Mouse (Mus musculus) inflammation-experienced regulatory T-cells, adult 6 months (primary cell): ENCODE results near the gene Actl6b. TPM values are rescaled to one million over a fixed set of nuclear protein-coding genes. Genes with fewer than 3 reads are reported as not detected.

Experiments
- ATAC-seq: one replicate; pipeline ENCODE4 v1.8.0; 2017
- polyA plus RNA-seq, 3 experiments: library from polyadenylated mRNA; unstranded; fragments of 100-300 nt; shearing (Covaris generic); gene quantifications; one replicate each; pipeline ENCODE4 v1.2.1; 2017

Actl6b gene
- not detected for polyA plus RNA-seq

DNA sequence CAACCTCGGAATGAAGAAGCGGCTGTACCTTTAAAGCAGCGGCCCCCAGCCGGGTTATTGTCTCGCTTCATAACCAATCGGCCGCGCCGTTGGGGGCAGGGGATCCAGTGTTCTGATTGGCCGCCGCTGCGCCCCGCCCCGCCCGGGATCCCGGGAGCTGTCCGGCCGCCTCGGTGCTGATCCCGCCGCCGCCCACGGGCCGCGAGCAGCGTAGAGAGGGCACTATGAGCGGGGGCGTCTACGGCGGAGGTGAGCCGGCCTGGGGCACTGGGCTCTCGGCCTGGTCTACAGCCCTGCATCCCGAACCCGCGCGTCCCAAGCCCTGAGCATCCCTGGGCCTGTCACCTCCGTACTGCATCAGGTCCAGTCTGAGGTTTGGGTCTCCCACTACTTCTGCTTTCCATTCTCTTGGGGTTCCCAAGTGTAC lies at the start of gene Actl6b:
TSS of gene Actl6b (plus strand) at position 107 of the 427 bp plus-strand sequence.
- no peak for ATAC-seq

DNA sequence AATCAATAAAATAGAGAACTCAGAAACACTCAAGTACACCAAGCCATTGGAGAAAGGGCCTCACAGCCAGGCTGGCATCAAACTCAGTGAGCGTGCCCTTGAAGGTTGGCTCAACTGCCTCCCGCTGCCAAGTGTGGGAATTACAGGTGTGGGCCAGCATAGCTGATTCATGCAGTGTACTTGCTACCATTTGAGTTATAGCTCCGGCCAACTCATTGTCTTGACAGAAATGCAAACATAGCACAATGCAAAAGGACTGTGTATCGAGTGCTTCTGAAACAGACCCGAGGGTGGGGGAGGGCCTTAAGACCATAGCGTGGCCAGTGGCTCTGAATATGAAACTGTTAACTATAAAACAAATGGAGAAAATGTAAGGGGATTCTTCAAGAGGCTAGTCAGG lies 49.3 kb upstream of the Actl6b start:
- ATAC-seq = no peak

DNA sequence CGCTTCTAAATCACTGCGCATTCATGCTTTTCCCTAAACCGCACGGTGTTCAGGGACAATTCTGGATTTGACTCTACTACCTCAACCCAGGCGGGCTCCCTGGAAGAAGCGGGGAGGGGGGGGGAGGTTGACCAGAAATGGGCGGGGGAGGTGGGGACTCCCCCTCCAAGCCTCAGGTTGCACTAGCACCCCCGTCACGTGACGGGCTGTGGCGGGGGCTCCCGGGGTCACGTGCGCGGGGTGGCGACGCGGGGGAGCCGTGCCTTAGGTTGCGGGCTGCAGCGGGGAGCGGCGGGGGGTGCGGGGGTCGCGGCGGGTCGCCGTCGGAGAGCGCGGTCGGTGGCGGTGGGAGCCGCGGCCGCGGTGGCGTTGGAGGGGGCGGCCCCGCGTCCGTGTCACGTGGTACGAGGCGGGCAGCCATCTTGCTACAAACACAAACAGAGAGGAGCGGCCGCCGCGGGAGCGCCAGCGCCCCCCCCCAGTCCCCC lies 43.3 kb upstream of the Actl6b start:
- peak; percentile 65 for ATAC-seq

DNA sequence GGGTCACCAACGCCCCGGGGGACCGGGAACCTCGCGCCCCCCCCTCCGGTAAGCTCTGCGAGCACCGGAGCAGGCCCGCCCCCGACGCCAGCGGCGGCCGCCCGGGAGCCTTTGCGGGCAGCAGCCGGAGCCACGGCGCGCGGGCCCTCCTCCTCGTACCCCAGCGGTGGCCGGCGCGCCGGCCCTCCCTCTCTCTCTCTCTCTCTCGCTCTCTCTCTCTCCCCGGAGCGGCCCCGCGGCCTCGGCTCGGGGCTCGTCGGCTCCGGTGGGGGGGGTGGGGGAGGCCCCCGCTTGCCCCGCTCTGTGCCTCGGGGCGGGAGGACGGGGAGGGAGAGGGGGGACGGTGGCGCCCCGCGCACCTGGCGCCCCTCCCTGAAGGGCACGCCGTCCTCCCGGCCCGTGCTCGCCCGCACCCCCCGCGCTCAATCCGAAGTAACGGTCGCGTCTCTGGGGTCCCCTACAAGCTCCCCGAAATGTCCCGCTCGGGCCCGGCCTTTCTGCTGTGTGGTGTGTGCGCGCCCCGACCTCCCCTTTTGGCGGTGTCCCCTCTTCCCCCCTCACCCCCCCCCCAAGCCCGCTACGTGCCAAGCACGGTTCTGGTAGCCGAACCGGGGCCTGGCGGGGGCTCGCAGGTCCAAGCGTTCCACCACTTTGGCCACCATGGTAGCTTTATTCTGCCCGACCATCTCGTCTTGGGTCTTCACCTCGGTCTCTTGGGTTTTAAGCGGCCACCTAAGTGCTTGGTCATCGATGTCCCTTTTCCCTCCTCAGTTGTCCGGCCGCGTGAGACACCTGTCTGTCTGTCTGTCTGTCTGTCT lies 42.5 kb upstream of the Actl6b start:
- ATAC-seq = no peak

DNA sequence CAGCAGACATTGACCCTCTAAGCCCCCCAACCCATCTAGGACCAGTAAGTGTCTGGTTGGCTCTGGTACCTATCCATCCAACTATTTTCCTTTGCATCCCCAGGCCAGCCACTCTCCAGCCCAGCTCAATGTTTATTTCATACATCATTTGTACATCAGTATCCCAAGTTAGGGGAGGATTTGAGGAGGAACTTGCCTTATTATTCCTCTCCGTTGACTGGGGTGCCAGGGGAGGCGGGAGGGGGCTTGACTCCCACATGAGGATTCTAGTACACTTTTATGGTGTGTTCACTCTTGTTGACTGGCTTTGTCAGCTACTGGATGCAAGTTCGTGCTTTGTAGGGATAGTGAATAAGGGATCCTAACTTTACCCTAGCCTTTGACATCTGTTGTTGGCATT lies 41.6 kb upstream of the Actl6b start:
- no peak for ATAC-seq

DNA sequence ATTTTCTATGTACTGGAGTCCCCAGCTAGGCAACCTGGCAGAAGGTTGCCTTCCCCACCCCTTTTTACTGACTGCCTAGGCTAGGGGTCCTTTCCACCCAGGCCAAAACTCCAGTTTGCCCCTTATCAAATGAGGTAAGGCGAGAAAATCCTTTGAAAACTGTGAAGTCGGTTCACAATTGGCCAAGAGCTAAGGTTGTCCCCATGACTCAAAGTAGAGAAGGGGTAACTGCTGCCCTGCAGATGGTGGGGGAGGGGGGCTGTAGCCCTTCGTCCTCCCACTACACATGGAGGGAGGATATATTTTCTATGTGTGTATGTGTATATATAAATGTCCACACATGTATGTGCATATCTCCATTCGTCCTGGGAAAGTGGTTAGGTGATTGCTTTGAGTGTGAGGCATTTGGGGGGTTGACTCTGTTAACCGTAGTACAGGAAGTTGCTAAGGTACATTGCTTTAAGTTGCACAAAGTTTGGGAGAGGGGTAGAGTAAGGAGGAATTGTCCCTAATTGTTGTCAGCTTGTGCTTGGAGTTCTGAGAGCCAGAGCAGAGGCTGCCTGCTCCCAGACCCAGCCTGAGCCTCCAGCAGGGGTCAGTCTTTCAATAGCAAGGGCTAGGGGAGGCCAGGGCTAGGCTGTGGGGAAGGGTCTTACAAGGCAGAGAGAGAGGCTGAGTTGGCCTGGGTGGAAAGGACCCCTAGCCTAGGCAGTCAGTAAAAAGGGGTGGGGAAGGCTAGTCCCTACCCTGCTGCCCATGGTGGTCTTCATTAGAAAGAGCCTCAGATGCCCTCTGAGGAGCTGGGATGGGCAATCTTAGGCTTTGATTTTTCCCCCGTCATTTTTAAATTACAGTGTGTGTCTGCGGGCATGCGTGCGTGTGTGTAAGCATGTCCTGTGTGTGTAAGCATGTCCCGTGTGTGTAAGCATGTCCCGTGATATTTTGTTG lies 40.2 kb upstream of the Actl6b start:
- ATAC-seq = no peak

DNA sequence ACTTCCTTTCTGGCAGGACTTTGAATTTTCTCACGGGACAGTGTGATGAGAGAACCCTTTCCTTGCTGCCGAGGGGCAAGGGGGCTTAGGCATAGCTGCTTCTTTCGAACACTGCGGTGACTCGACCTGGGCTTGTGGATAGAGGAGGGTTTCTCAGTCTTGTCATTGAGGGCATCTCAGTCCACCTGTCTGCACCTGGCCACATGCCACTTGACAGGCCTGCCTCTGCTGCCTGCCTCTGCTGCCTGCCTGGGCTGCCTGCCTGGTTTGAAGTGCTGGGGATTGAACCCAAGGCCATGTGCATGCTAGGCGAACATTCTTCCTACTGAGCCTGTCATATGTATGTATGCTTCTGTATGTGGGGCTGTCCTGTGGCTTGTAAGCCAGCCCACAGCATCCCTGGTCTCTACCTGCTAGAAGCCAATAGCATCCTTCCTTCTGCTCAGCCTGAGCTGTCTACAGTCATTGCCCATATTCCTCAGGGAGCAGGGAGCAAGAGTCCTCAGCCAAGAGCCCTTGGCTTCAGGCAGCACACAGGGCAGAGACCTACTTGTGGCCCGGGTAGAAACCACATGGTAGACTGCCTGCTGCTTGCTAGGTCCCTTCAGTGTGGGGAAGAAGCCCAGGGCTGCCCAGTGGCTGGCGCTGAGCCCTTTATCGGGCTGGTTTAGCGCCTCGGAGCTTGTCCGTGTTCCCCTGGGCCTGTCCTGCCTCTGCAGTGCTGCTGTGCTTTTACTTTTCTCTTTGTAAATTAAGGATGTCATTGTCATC lies 39.2 kb upstream of the Actl6b start:
- no peak for ATAC-seq

DNA sequence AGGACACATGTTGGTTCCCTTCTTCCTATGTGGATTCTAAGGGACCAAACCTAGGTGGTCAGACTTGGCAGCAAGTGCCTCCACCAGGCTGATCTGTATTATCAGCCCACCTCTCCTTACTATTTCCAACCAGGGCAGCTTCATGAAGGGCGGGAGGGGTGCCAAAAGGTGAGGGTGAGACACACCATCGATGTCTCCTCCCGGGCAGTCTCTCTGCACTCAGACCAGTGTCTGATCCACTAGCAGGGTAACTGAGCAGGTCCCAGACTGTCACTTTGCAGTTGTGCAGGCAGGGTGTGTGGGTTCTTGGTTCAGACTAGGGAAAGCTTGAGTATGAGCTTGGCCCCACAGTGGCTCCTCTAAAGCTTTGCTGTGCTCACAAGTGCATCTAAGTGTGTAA lies 38.5 kb upstream of the Actl6b start:
- no peak for ATAC-seq

DNA sequence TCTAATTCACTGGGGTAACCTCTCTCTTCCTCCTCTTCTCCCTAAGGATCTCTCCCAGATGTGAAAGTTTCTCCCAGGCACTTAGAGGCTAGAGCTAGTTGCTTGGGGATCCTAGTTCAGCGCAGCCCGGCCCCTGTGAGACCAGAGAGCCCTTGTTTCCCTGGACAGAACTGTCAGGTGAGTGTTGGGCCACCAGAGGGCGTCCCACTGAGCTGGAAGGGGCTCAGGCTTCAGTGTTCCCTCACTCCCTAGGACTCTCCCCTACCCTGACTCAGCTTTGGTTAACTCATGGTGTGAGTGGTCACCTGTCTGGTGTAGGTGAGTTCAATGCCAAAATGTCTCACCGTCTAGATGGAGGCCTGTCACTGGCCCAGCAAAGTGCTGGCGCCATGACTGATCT lies 34.9 kb upstream of the Actl6b start, which contains the start of gene Gigyf1:
TSS of gene Gigyf1 (plus strand) at position 113 of the 400 bp plus-strand sequence.
- ATAC-seq = no peak

DNA sequence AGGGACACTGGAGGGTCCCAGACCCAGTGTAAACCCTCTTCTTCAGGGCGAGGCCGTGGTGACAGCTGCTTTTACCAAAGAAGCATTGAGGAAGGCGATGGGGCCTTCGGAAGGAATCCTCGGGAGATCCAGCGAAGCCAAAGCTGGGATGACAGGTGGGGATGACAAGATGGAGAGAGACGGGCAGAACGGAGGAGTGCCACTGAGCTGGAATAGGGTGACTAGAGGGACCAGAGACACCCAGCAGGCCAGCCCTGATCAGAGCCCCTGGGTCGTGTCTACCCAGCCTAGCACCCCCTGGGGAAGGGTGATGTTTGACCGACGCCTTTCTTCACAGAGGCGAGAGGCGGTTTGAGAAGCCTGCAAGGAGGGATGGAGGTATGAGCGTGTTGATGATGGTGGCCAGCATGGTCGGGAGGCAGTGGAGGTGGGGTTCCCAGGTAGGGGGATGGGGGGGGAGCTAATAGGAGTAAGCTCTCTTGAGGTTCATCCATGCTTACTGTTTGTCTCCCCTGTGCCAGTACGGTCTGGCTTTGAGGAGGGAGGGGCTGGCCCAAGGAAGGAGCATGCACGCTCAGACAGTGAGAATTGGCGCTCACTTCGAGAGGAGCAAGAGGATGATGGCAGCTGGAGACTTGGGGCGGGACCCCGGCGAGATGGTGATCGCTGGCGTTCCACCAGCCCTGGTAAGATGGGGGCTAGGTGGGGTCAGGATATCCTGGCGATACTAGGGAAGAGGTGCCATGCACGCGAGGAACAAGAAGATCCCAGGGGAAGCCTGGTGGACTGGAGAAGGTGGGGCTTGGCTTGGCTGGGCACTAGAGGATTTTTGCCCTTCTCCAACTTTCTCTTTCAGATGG lies 33.4 kb upstream of the Actl6b start:
- ATAC-seq = no peak

DNA sequence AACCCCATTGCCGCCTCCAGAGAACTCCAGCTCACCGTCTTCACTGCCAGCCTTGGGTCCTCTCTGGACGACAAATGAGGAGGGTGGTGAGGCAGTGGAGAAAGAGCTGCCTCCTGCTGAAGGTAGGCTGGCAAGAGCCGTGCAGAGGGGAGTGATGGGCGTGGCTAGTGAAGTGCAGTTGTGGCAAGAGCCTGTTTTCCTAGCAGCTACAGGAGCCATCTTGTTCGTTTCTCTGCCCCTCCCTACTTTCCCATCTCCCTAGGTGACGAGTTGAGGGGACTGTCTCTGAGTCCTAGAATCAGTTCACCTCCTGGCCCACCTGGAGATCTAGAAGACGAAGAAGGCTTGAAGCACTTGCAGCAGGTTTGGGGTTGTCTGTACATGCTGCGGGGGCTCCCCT lies 31.5 kb upstream of the Actl6b start:
- ATAC-seq = no peak

DNA sequence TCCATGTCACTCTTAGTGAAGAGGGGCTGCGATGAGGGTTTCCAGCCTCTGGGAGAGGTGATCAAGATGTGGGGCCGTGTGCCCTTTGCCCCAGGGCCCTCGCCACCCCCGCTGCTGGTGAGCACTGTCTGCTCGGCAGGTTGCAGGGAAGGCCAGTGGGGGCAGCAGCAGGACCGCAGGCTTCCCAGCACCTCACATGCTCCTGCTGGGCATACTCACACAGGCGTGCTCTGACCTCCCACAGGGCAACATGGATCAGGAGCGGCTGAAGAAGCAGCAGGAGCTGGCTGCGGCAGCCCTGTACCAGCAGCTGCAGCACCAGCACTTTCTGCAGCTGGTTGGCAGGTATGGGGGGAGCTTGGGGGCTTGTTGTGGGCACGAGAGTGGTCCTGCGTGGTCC lies 30.6 kb upstream of the Actl6b start:
- no peak for ATAC-seq

DNA sequence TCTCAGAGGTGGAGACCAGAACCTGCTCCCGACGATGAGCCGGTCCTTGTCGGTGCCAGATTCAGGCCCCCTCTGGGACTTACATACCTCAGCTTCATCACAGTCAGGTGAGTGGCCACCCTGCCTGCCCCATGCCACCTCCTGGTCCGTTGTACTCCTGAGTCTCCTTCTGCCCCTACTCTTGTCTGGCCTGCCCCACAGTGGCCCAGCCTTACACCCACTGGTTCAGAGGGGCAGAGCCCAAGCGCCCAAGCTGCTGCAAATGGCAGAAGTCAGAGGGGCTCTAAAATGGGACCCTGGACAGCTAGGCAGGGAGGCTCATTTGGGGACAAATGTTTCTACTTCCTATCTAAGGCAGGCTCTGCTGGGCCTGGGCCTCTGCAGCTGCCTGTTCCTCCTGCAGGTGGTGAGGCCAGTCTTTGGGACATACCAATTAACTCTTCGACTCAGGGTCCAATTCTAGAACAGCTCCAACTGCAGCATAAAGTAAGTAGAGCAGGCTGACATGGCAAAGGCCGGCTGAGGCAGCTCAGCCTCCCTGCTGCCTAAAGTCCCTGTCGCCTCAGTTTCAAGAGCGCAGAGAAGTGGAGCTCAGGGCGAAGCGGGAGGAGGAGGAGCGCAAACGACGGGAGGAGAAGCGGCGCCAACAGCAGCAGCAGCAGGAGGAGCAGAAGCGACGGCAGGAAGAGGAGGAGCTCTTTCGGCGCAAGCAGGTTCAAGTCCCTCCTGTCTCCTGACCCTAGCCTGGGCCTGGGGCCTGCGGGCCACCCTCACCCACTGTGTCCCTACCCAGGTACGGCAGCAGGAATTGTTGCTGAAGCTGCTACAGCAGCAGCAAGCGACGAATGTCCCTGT lies 29.7 kb upstream of the Actl6b start:
- no peak for ATAC-seq

DNA sequence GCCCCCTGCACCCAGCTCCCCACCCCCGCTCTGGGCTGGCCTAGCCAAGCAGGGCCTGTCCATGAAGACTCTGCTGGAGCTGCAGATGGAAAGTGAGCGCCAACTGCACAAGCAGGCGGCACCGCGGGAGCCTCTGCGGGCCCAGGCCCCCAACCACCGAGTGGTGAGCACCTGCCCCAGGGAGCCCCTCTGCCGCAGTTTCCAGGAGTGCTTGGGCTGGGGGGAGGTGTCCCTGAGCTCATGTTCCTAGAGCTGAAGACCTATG lies 29.1 kb upstream of the Actl6b start:
- no peak for ATAC-seq

DNA sequence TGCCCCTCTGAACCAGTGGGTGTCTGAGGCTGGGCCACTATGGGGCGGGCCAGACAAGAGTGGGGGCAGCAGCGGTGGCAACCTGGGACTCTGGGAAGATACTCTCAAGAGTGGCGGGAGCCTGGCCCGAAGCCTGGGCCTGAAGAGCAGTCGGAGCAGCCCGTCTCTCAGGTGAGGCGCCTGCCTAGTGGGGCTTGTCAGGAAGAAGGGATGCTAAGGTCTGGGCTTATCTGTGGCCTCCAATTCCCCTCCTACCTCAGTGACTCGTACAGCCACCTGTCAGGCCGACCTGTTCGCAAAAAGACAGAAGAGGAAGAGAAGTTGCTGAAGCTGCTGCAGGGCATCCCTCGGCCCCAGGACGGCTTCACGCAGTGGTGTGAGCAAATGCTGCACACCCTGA lies 28.6 kb upstream of the Actl6b start:
- ATAC-seq = no peak

DNA sequence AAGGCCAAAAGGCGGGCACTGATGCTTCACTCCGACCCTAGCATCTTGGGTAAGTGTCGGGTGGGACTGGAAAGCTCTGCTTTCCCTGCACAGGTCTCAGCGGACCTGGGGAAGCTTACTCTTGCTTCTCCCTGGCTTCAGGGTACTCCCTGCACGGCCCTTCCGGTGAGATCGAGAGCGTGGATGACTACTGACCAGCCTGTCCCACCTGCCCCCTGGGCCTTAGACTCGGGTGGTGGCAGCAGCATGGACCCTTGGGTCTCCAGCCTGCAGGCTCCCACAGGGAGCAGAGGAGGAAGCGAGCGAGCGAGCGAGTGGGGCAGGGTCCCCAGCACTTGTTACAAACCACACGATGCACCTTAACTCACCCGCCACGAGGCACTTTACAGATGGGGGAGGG lies 27.8 kb upstream of the Actl6b start:
- no peak for ATAC-seq

DNA sequence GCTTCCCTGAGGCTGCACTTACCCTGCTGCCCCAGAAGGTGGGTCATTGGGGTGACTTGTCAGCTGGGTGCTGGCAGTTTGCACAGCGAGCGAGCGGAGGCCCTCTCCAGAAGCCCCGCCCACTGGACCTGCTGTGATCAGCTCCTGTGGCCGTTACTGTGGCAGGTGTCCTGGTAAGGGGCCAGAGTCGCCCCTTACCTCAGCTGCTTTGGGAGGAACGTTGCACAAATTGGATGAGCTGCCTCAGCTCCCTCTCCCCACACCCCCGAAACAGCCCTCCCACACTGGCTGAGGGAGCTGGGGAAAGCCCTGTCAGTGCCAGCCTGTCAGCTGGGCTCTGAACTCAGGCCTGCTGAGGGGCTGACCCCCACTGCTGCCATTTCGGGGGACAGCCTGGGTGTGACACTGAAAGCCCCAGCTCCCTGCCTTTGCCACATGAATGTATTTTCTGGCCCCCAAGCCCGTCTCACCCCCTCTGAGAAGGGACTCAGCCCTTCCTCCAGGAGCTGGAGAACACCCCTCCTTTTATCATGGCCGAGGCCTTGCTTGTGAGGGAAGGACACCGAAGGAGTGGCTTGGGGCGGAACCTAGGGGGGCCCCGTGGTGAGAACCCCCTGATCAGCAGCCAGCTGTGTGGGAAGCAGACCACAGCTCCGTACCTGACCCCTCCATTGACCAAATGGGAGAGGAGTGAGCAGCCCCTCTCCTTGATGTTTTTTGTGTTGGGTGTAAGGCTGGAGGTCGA lies 27.0 kb upstream of the Actl6b start:
- ATAC-seq = no peak

DNA sequence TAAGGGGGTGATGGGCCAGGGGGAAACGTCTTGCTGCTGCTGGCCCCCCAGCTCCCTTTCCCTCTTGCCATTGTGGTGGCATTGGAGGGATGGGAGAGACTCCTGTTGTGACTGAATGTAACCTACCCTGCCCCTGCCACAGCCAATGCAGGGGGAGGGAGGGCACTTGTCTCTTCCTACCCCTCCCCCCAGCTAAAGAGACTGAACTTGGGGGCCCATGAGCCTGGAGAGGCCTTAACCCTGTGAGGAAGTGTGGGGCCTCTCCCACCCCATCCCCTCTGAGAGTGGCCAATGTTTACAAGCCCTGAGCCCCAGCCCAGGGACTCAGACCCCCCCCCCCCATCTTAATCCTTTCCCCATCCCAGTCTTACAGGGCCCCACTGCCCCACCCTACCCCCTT lies 25.9 kb upstream of the Actl6b start:
- ATAC-seq = no peak

DNA sequence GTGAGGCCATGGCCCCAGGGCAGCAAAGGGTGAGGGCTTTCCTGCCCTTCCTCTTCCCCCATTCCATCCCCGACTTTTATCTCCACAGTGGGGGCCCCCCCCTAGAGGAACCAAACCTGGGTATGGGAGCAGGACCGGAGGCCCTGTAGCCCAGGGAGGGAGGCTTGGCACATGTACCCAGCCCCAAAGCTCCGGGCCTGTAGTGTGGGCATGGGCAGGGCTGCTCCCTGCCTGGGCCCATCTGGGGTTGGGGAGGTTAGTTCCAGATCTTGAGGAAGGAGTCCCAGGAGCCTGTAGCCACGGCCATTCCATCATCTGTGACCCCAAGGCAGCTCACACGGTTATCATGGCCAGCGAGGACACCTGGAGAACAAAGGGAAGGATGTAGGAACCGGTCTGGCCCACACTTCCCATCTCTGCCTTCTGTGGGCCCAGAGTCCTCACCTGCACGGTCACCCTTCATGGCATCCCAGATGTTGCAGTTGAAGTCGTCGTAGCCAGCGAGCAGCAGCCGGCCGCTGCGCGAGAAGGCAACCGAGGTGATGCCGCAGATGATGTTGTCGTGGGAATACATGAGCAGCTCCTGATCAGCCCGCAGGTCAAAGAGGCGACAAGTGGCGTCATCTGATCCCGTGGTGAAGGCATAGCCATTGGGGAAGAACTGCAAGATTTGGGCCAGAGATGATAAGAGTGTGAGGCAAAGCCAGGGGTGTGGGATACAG lies 24.9 kb upstream of the Actl6b start:
- ATAC-seq = no peak
